Mouse (Mus musculus) cerebellum, adult 9-11 months (tissue): ENCODE results near the gene Mindy3.
"Not testable (repeated sequence)": the region's sequence is repeated elsewhere in the genome, so short reads cannot be mapped to it uniquely, and the experiment has no call there.

Experiments used
- DNase-seq: peaks from one replicate; pipeline ENCODE4 v3.0.0; 2022

The Mindy3 gene

DNA sequence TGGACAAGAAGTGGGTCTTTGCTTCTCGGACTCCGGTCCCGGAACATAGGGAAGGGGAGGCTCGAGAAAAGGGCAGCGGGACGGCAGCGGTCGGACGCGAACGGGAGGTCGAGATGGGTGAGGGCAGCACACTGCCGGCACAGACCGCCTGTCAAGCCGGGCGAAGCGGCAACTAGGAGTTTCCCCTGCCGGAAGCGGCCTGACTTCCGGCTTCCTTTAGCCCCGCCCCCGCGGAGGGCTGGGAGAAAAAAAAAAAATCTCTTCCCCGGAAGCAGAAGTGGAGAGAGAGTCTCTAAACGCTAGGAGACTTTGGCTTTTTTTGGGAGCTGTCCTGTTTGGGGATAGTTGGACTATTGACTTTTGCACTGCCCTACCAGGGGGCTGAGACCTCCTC is at the start of gene Mindy3:
Gene Mindy3, minus strand, starts transcription at position 209 of the 394 bp plus-strand sequence.
- DNase-seq: peak; percentile 88

DNA sequence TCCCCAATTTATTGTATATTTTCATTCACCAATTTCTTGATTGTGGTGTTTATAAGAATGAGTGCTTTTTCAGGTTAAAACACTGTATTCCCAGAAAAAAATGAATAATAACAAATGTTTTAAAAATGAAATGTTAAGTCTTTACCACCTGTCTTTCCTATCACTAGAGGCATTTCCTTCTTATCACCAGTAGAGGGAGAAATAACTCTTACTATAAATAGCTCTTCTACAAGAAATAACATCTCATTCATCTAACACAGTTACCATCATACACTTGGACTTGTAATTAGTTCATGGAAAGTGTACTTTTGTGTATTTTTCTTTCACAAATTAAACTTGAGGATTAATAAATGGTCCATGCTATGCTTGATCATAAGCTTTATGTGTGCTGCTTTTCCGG is 40.5 kb upstream of the Mindy3 start:
- DNase-seq: no peak

DNA sequence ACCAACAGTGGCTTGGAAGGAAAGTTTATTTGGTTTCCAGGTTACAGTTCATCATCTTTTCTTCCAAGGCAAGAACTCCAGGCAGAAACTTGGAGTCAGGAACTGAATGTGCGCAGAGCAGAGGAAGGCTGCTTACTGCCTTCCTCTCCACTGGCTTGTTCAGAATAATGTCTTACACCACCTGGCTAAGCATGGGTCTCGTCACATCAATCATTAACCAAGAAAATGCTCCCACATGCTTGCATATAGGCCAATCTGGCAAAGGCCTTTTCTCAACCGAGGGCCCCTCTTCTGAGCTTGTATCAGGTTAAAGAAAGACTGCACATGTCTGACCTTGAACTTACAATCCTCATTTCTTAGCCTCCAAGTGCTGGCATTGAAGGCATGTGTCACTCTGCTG is 30.8 kb upstream of the Mindy3 start:
- no peak for DNase-seq

DNA sequence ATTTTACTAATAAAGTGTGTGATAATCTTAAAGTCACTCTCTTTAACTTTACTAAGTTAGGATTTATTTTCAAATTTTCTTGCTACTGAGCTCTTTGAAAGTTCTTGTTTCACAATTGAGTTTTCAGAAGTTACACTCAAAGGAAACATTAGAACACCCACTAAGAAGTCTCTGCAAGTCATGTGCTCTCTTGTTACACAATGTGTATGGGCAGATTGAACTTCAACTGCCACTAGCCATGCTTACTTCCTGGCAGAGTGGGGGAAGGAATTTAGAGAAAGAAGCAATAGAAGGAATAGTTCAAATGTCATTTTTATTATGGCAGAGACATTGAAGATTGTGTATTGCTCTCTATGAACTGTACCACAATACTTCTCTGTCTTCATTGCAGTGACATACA is 20.9 kb upstream of the Mindy3 start:
- DNase-seq: no peak

DNA sequence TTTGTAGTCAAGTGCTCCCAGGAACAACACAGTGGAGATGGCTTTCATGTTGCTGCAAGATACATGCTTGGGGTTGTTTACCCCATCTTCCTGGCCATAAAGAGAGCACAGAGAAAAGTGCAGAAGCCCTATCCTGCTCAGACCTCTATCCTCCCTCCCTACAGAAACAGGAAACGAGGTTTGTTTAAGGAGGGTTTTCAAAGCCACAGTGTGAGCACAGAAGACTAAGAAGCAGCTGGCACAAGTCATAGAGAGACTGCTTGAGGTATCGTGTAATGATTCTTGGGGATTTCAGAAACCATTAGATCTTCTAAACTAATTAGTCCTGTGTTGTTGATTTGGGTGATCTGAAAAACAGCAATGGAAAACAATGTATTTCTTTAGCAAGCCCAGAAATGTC is 20.3 kb upstream of the Mindy3 start:
- DNase-seq: no peak

DNA sequence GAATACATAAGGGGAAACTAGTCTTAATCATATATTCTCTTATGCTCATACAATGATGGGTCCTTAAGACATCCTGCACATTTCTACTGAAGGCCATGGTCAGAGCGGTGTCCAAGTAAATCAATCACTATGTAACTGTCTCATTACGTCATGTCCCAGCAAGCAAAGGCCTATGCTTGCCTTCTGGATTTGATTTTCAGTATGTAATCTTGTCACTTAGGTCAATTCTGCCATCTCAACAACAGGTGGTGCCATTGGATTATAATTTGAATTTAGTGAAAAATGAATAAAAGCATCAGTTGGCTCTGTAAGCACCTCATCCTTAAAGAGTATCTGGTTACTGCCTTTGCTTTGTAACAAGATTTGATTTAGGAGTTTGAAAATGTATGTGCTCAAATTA is 18.9 kb upstream of the Mindy3 start:
- no peak for DNase-seq

DNA sequence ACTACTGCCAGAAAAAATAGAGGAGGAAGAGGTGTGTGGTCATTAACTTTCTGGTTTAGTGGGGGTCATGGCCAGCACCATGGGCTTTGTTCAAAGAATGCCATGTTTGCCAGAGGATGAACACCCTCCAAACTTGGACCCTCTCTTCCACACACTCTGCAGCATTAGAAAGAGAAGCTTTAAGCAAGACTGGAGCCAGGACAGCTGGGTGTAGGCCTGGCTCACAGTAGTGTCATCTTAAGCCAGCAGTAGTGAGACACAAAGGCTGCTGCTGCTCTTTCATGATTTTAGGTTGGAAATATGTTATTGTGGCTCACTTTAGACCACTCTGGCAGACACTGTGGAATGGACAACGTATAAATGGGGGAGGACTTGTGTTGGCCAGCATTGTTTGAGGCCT is 12.8 kb upstream of the Mindy3 start:
- DNase-seq: no peak

DNA sequence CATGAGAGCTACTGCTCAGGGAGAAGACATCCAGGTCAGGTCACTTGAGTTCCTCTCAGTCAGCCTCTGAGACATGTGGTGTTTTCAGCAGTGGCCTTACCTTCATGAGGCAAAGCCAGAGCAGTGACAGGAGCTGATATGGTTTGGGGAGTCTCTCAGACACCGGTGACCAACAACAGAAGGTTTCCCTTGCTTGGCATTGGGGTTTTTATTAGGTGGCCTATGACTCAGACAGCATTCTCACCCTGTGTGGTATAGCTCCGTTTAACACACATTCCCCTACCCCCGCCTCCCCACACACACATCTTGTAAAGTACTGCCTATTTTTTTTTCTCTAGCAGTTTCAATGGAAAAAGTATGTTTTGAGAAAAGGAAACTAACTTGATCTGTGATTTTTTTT is 5.1 kb upstream of the Mindy3 start:
- no peak for DNase-seq

DNA sequence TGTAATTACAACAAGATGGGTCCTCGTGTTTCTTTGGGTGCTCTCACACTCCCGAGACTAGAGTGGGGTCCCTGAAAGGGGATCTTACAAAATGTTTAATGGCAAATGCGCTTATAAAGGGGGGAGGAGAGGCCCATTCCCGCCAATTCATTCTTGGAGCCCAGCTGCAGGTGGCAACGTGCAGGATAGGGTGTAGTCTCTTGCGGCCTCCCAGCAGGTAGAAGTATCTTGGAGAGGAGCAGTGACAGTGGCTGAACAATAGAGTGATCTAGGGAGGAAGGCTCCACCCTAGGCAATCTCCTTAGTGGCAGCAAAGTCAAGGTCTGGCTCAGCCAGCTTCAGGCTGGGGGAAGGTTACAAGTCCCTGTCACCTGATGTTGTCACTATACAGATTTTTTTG is 4.2 kb upstream of the Mindy3 start:
- DNase-seq: not testable (repeated sequence)

DNA sequence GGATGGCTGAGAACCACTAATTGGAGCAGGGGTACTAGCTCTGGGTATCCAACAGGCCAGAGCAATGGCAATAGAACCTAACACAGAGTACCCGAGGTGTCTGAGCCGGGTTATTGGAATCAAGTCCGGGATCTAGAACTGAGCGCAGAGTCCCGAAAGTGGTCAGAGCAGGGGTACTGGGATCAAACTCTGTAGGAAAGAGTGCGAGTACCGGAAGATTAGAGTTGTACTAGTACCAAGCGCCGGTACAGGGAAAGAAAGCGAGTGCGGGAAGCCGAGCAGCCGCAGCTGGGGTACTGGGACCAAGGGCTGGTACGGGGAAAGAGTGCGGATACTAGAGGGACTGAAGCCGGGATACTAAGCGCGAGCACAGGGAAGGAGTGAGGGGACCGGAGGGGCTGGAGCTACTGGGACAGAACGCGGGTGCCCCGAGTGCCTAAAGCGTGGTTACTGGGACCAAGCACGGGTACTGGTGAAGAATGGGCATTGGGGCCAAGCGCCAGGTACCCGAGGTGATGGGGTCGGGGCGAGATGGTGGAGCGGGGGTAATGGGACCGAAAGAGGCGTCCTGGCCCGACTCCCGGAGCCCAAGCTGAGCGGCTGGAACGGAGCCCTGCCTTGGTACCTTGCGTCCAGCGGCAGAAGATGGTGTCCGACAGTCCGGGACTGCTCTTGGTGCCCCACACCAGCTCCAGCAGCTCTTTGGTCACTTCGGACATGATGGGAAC is 572 bp downstream of the Mindy3 start:
- DNase-seq: no peak

DNA sequence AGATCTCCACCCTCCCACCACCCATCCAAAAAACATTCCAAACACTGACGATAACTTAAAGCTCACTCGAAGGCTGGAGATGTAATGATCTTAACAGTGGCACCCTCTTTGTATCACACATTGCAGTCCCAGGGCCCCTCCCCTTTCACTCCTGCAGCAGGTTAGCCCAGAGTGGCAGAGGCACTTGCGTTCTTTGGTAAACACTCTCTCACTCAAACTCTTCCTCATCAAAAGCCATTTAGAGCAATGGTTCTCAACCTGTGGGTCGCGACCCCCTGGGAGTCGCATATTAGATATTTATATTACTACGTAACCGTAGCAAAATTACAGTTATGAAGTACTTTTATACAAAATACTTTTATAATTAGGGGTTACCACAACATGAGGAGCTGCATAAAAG is 1.1 kb downstream of the Mindy3 start:
- DNase-seq: peak; percentile 6

DNA sequence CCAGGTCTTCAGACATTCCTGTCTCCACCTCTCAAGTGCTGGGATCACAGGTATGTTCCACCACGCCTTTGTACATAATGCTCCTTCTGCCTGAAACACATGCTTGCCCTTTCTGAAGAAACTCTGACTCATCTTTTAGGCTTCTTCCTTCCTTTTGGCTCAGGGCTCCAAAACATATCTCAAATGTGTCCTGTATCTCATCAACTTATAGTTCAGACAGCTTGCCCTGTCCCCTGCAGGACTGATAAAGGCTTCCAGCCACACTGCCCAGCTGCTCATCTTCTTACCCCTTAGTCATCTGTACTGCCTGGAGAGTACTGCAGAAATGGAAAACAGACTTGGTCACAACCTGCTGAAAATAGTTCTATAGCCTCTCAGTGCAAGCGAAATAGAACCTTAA is 7.0 kb downstream of the Mindy3 start:
- DNase-seq: no peak

DNA sequence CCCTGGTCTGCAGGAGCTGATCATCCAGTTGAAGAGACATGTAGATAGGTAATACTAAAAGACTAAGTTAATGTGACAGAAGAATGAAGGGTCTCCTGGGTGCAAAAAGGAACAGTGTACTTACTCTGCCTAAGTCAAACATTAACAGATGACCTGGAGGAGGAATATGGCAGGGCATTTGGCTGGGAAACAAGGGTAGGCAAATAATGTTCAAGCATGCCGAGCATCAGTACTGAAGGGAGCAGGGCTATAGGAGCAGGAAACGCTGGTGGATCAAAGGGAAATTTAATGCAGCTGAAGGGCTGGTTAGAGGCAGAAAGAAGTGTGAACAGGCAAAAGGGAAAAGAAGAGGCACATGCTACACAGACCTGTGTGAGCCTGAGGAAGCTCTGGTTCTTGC is 8.1 kb downstream of the Mindy3 start:
- no peak for DNase-seq

DNA sequence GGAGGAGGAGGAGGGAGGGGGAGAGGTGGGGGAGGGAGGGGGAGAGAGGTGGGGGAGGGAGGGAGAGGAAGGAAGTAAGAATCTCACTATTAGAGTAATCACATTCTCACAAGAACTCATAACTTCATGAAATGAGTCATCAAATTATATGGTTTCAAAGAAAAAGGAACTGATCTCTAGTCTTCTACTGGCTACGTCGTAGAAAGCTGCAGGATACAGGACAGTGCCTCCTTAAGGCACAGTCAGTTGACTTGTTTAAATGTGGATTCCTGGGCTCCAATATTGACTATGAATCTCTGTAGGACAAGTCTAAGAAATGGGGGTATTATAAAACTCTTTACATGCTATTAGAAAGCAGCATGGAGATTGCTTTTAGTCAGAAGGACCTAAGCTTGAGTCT is 12.5 kb downstream of the Mindy3 start:
- no peak for DNase-seq

DNA sequence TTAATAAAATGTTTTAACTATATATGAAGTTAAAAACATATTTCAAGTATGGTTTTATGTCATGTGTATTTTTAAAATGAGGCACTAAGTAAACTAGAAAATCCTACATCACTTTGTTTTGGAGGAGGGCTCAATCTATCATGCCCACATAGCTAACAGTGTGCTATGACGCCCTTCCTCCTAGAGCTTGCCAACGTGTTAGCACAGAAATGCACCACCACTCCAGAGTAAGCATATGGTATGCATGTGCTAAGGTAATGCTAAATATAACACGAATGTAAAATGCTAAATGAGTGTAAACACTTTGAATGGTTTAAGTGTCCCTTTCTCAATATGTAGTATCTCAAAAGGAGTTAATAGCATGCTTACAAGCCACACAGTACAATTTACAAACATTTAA is 16.8 kb downstream of the Mindy3 start:
- no peak for DNase-seq

DNA sequence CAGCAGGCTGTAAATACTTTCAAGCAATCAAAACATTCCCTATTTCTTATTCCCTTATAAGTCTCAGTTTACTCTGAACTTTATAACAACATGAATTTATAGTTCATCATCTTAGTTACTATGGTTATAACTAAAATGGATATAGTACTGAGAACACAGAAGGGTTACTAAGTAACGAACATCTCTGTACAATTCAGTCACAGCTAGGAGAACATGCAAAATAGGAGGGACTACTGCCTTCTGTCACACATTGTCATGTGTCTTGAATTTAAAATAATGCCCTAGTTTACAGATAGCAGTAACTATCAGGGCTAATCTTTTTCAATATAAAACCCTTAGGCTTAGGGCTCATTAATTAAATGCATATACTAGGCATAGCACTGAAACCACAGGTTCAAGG is 18.1 kb downstream of the Mindy3 start:
- no peak for DNase-seq

DNA sequence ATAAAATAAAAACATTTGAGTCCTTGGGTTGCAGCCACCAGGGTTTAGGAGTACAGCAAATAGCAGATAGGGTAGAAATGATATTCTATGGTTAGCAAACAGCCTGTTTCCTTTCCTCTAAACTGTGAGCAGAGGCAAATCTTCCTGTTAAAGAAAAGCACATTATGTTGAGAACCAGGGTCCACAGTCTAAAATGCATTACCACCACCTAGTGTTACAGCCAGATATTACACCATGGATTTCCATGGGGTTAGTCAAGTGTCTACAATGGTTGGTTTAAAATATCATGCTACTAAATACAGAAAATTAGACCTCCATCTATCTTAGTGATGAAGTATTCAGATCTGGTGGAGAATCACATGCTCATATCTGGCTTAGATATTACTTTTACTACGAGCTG is 30.2 kb downstream of the Mindy3 start:
- DNase-seq: no peak

DNA sequence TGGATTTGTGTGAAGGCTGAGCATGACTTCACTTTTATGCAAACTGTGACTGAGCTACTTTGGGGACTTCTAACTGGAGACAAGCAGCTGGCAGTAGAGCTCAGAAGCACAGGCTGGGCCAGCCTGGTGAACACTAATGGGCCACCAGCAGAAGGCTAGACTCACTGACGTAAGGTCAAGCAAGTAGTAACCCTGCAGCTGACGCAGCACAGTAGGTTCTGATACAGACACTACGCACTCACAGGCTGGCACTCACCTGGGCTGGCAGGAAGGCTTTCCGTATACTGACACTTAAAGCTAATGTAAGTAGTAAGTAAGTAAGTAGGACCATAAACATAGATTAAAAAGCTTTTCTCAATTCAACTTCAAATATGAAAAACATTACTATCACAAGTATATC is 30.7 kb downstream of the Mindy3 start:
- no peak for DNase-seq

DNA sequence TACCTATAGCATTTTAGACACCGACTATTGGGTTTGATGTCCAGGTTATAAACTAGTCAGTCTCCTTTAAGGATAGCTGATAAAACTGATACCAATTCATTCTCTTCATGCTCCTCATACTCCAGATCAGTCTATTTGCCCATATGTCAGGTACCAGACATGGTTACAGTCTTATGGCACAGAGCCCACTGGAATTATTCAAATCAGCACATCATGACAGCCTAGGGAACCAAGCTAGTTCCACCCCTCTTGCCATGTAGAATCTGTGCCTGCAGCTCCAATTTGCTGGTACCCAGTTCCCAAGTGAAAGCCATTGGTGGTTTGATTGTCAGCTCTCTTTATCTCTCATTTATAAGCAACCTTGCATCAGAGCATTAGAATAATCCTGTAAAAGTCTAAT is 34.9 kb downstream of the Mindy3 start:
- DNase-seq: no peak

DNA sequence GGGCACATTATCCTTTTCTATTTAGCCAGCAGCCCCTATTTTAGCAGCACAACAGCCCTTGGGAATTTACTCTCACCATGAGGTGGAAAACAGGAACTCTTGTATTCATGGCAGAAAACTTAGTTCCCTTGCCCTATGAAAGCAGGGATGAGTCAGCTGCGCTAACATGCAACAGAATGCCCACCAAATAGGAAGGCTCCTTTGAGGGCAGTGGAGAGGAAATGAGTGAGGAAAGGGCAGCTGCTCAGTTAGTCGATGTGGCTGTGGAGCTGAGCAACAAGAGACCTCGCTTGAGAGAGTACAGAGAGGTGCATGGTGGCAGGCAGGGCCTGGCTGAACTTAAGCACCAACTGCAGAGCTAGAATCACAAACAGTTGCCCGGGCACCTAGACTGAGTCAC is 36.6 kb downstream of the Mindy3 start:
- no peak for DNase-seq

DNA sequence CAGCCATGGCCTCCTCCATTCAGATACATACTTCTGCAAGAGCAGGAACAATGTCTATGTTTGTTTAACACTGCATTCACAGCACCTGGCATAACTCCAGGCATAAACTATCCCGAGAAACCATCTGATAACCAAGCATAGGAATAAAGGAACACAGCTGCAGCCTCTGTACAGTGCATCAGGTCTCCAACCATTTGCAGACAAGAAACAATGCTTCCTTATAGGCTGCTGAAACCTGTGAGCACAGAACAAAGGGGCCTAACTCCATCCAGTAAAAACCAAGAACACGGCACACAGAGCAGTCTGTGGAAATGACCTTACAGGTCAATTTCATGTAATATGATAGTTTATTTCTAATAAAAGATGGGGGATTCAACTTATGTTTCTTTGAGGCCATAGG is 39.0 kb downstream of the Mindy3 start:
- DNase-seq: no peak

DNA sequence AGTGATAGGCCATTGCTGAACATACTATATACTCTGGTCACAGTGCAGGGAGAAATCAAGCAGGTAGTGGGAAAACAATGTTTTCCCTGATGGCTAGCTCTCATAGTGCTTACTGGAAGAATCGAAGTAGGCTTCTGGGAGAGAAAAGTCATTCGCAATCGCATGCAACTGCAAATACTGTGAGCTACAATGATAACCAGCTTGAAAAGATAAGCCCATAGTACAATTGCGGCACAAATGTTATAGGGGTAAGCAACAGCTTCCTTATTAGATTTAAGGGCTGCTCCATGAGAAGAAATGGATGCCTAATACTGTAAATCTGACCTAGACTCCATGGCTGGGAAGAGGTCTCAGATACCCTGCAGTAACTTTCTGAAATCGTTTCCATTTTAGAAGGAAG is 40.7 kb downstream of the Mindy3 start:
- no peak for DNase-seq

DNA sequence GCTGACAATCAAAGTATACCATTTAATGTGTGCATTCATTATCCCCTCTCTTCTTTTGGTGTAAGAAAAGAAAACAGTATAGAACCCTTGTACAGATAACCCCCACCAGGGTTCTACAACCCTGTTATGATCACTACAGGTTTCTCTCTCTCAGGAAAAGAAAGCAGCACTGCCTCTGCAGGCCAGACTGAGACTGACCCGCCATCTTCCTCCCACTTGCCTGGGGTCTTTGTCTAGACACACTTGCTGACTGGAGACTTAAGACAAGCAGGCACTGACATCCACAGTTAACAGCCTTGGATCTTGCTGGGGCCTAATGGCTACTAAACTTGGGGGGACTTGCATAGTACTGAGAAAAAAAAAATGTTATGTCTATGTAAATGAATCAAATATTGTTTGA is 42.2 kb downstream of the Mindy3 start:
- DNase-seq: no peak

DNA sequence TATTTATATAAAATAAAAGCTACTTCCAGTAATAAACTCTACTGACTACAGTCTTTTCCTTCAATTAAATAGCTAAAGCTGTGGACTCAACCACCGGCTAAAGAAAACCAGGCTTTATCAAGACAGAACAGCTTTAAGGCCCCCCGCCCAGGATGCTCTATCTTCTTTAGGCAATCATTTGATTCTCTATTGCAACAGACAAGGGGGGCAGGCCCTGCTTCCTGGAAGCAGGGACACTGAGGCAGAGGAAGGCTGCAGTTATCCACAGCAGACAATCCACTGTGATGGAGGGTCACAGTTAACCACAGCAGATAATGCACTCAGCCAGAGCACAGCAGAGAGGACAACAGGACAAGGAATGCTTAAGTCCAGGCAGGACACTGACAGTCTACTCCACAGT is 46.4 kb downstream of the Mindy3 start:
- no peak for DNase-seq

DNA sequence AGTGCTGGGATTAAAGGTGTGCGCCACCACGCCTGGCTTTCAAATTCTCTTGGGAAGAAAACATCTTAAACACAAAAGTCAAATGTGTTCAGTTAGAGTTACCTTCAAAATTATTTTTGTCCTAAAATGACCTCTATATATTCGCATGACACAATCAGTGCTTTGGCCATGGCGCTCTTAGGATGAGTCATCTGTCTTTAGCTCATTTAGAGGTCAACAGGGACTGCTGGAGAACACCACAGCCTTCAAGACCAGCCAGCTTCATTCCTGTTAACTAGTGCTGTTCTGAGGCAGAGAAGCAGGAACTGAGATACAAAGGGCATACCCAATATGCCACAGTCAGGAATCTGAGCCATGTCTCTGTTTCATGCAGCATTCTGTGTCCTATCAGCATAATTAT is 47.9 kb downstream of the Mindy3 start:
- DNase-seq: no peak

DNA sequence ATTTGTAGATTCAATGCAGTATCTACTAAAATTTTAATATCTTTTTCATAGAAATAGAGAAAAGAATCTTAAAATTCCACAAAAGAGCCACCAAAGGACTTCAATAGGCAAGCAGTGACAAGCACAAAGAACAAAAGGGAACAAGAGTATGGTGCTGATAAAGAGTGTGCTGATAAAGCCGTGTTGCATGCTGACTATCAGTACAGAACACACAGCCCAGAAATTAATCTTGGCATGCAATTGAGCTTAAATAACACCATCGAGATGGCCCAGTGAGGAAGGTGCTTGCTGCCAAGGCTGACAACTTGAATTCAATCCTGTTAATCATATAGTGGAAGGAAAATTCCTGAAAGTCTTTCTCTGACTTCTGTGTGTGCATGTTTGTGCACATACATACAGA is 50.8 kb downstream of the Mindy3 start:
- DNase-seq: no peak
